Mouse (Mus musculus): ENCODE measurements at regions not wholly inside any gene's neighbourhood (a gene's known extent, or its start where the extent isn't known, plus 50 kb on each side); places are given as distances from the start of the nearest gene placed in this dataset.

DNA sequence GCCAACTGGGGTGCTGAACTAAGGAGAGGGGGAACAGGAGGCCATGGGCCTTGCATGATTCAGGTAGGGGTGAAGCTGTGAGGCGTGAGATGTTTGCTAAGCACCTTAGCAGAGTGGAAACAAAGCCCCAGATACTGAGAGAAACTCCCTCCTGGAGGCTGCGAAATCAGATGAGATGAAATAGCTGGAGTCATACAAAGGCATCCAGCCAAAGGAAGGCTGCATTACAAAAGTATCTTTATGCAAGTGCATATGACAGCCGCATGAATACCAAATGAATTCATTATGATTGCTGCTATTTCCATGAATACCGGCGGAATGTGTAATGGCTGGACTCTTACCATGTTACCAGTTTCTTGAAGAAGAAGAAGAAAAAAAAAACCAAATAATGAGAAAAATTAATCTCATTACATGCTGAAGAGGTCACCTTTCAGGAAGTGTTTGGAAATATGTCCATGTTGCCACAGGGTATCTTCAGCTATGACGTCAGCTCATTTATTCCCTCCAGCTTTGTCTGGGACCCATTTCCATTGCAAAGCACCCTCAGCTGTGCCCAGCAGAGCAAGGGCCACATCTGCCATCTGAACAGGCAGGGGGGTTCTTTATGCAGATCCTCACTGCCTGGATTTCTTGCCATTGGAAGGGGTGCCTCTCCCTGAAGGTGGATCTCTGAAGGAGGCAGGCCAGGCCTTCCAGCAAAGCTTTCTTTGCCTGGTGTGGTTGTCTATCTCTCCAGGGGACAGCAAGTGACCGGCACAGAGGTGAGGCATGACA, 551.7 kb upstream of the Mki67 start:
- no peak for DNase-seq (ENCODE audit: low read depth)

DNA sequence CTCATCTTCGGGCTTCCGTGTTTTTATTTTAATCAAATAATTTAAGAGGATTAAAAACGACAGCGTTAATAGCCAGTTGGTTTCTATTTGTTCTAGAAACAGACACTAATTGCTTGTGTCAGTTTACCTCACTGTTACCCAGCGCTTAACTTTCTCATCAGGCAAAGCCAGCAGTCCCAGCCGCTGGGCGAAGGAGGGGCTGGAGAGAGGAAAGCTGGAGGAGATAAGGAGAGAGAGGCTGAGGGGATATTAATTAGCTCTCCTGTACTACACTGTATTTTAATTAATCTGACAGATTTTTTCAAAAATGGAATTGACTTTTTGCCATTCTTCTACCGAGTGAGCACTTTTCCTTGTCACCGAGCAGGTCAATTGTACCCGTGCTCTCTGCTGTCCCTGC, 559.5 kb upstream of the Mki67 start:
- no peak for DNase-seq (ENCODE audit: low read depth)

DNA sequence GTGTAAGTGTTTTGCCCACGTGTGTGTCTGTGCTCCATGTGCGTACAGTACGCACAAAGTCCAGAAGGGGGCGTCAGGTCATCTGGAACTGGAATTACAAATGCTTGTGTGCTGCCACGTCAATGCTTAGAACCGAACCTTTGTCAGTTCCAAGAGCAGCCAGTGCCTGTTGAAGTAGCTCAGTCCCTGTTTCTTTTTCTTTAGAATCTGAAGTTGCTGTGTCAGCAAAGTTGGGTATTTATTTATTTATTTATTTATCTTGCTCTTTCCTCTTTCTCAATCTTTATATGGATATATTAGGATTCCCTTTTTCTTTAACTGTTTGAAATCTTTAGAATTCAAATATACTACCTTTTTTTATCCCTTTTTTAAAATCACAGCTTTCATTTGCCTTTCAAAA, 567.6 kb upstream of the Mki67 start:
- no peak for DNase-seq (ENCODE audit: low read depth)

DNA sequence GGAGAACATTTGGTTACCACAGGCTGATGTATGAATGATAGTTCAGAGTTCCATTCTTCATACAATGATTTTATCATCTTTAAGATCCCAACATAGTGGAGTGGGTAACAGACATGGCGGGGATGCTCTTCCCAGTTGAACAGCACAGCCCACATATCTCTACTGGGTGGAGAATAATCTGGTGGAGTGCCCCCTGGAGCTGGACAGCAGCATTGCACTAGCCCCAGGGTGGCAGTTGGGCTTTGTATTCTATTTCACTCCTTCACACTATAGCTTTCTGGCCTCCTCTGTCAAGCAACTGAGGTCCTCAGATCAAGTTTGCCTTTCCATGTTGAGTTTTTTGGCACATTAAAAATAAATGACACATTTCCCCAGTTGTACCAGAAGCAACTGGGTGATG, 569.4 kb upstream of the Mki67 start:
- DNase-seq (ENCODE audit: low read depth): no peak

DNA sequence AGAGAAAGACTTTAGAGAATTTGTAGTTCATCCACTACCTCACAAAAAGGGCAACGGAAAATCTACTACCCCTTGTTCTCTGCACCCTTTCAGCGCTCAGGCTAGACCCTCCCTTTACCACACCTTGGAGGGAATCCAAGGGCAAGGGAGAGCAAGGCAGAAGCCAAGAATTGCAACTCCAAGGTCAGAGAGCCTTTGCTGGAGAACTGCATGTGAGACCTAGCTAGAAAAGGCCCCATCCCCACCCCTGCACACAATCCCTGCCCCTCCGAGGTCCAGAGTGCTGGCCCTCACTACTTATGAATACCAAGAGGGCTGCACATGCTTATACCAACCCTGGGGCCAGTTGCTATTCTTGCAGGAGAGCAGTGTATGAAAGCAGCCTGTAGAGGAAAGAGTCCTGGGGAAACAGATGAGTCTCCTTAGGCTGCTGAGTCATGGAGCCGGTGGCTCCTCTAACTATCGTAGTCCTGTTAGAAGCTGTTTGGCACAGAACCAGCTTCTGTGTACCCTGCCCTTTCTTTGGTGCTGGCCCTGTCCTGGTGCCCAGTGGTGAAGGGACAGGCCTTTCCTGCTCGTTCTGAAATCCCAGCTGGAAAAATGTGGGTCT, 577.5 kb upstream of the Mki67 start:
- DNase-seq (ENCODE audit: low read depth): no peak

DNA sequence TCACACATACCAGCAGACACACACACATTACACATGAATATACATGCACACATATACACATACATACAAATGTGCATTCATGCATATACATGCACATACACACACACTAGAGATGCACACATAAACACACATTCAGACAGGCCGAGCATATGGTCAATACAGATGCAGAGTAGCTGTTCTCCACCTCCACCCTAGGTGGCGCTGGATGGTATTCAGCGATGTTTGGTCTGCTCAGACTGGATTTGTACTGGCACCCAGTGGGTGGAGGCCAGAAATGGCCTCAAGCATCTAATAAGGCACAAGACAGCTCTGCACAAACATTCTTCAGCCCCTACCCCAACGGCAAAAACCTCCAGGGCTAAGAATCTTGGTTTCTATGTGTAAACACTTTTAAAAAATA, 578.3 kb upstream of the Mki67 start:
- DNase-seq (ENCODE audit: low read depth): no peak

DNA sequence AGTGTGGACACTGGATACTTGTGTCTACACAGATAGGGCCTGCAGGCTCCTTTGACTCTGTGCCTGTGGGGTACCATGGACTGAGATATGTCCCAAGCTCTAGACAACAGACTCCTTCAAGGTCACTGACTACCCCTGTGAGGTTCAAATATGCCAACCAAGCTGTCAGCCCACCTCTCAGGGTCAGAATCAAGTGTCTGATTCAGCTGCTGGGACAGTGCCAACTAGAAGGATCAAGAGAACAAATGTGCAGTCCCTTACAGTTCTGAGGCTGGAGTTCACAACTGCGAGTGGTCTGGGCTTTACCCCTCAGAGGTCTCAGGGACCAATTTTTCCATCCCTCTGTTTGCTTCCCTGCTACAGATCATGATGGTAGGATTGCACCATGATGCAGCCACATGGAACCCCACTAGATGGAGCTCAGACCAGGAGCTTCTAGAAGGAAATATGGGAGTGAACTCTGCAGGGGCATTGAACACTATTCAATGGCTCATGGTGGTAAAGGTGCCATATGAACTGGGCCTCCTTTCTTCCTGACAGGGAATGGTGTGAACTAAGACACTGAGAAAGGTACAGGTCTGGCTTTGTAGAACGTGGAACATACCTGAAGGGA, 581.8 kb upstream of the Mki67 start:
- no peak for DNase-seq (ENCODE audit: low read depth)

DNA sequence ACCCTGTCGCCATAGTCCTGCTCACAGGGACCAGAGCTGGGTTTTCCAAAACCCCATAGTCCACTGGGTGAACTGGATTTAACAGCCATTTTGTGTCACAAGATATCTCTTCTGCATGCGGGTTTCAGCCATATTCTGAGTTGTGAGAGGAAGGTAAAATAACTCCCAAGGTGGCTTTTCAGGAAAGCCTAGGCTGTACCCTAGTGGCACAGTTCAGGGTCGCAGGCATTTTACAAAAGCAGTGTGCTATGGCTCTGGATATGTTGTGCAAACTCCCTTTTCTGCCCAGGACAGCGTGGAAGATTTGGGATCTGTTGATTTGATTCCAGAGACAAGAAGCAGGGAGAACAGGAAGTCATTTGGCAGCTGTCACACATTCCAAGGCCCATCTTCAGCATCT, 588.3 kb upstream of the Mgmt start:
- DNase-seq (ENCODE audit: low read depth): no peak

DNA sequence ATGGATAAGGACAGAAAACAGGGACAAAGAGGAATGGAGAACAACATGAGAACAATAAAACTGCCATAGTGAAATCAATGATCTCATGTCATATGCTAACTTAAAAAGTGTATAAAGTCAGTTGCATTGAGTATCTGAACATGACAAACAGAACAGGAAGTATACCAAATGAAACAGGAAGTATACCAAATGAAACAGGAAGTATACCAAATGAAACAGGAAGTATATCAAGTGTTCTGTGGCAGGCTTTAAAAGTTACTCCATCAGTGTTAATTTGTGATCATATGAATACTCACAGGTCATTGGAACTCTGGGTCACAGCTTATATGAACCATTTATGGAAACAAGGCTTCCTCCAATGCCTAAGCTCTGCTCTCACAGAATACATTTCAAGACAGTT, 585.6 kb upstream of the Mgmt start:
- no peak for DNase-seq (ENCODE audit: low read depth)

DNA sequence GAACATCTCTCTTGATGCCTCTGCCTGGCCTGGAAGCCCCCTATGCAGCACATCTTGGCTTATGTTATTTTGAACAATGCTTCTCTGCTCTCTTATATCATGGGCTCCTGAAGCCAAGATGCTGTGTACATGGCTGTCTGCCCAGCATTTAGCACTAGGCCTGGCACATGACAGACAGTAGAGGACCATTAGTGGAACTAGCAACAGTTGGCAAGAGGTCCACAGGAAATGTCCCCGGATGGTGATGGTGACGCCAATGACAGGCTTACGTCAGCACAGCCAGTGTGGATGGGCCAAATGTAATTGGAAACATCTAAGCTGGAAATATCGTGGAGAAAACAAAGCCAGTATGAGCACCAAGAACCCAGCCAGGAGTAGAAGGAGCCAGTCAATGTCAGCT, 567.1 kb upstream of the Mgmt start:
- no peak for DNase-seq (ENCODE audit: low read depth)

DNA sequence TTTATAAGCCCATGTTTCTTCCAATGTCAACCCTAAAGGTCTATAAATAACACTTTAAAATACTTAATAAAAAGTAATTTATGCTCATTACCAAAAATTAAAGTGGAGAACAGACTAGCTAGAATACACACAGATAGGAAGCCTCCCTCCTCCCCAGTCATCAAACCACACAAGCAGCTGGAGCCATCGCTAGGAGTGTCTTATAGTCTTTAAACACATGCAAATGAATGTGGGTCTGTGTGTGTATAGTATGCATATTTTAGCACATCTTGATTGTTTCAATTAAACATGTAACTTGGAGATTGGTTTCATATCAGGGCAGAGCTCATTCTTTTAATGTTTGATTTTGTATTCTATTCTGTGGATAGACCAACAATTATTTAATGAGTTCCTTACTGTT, 564.0 kb upstream of the Mgmt start:
- DNase-seq (ENCODE audit: low read depth): no peak

DNA sequence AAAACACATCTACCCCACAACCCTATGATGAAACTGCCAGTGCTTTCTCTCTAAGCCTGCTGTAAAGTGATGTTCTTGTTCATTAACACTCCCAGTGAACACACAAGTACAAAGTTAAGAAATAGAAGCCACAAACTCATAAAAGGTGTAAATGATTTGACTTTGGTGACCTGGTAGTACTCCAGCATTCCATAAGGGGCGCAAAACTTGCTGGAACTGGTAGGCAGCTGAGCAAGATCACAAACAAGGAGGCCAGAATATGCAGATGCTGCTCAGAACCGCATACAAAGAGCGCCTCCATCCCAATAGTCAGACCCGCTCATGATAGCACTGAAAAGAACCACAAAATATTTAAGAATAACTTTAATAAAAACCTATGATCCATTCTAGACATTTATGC, 561.6 kb upstream of the Mgmt start:
- DNase-seq (ENCODE audit: low read depth): no peak

DNA sequence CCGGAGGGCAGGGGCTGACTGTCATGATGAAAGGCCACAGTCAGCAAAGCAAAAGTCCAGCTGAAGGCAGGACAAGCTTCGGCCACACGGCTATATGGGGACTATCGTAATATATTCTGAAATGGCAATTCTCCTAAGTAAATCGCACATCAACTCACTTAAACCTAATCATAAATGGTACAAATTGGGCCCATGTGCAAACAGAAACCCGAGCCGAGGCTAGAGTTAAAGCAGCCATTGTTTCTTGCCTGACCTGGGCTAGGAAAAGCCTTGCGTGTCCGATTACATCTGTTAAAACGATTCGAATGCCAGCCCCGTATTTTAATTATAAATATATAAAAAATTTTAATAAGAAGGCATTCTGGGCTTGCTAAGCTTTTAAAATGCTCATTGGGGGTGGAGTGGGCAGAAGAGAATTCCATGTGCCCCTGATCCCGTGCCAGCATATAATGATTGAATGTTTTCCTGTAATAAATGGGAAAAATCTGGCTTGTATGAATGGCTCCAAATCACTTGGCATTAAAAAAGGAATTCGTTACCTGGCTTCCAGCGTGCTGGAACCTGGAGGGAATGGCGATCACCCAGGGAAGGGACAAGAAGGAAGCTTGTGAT, 552.7 kb upstream of the Mgmt start:
- DNase-seq (ENCODE audit: low read depth): no peak

DNA sequence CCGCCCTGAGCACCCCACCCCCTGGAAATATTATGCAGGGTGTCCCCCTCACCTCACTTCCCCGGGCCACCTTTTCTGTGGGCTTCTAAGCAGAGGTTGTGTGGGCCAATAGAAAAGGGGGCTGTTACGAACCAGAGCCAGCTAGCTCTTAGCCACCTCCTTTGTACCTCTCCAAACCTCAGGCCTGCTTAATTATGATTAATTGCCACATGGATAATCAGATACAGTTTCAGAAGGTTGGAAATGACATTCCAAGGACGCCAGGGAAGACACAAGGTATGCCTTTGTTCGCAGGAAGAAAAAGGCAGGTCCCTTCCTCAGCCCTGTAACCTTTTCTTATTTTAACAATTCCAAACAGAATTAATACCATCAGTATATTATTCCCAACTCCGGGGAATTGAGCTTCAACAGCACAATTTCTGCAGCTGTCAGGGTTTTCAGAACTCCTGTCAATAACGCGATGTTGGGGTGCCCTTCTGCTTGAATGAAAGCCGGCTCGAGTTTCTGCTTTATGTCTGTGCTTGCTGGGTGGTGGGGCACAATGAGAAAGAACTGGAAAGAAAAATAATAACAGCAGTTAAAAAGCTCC, 552.1 kb upstream of the Mgmt start:
- no peak for DNase-seq (ENCODE audit: low read depth)

DNA sequence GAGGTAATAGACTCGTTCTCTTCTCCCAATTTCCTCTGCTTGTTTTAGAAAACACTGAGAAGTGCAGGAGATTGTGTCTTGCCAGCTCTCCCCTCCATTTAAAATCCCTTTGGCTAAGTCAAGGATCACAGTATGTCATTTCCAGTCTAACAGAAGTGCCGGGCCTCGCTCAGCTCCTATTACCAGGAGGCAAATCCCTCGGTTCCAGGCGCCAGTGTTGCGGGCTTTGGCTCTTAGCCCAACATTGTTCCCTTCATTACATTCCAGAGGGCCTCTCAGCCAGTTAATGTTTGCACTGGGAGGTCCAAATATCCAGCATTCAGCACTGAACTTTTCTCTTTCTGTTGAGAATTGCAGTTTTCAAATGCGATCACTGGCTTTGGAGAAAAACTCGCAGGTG, 551.6 kb upstream of the Mgmt start:
- DNase-seq (ENCODE audit: low read depth): no peak

DNA sequence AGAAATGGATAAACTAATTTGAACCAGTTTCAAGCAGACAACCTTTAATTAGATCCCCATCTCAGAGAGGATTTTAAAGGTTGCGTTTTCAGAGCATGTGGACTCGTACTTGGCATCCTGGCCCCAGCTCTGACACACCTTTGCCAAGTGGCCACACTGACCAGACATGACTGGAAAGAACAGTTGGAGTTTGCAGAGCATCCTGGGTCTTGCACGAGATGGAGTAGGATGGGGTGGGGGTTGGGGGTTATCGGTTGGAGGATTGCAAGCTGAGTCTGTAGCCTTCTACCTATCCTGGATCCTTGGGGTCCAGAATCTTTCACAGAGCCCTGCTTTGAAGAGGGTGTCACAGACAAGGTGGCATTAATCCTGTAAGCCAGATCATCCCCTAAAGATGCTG, 550.9 kb upstream of the Mgmt start:
- no peak for DNase-seq (ENCODE audit: low read depth)

DNA sequence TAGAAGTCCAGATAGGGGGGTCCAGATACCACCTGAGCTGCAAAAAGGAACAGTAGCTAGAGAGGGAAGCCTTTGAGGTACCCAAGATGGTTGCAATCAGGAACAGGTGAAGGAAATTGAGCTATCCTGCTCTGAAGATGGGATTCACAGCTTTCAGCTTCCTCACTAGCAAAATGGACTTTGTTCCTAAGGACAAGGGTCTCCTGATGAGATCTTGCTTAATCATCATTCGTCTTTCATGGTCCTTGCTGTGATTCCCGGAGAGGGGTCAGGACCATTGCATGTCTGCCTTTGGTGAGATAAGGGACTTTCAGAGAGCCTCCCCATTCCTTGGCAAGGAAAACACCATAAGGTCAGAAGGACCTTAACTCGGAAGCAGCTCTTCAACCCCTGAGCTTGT, 549.4 kb upstream of the Mgmt start:
- no peak for DNase-seq (ENCODE audit: low read depth)

DNA sequence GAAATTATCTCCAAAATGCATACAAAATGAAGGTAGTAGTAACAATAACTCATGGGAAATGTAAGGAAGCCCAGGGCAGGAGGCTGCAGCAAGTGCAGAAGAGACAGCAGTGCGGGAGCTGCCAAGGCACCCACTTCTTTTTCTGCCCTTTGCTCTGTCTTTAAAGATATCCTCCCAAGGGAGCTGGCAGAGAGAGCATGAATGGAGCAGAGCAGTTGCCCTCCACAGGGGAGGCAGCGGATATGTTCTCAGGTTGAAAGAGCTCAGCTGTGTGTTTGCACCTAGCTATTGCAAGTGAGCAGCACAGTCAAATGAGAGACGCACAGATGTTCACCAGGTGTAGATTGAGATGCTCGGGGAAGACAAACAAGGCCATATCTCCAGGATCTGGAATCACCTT, 547.9 kb upstream of the Mgmt start:
- no peak for DNase-seq (ENCODE audit: low read depth)

DNA sequence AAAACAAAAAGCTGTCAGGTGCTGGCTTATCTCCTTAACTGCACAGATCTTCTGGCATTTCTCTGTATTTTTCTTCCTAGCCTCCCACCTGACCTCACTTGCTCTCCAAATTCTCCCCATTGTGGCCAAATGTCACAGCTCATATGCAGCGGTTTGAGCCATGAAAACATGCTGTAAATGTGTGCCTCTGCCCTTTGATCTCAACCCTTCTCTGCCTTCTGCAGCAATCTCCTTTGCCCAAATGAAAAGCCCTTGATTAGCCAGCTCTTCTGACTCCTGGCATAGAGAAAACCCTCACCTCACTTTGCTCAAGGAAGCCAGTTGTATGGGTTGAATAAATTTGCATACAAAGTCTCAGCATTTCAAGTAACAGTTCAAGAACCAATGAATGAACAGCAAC, 546.1 kb upstream of the Mgmt start:
- DNase-seq (ENCODE audit: low read depth): no peak

DNA sequence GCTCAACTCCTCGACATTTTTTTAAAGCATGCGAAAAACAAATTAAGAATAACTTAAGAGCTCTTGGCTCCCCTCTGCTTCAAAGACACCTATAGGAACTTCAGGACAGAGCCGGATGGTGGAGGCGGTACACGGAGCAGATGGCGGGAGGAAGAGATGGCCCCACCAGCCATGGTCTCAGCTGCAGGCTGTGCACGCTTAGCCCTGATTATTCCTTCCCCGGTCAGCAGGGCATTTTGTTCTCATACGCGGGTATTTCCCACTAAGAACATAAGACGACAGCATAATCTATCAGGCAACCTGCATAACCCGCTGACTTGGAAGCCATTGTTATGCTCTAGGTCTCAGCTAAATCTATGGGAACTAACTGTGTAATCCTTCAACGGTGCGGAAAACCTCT, 544.8 kb upstream of the Mgmt start:
- DNase-seq (ENCODE audit: low read depth): no peak

DNA sequence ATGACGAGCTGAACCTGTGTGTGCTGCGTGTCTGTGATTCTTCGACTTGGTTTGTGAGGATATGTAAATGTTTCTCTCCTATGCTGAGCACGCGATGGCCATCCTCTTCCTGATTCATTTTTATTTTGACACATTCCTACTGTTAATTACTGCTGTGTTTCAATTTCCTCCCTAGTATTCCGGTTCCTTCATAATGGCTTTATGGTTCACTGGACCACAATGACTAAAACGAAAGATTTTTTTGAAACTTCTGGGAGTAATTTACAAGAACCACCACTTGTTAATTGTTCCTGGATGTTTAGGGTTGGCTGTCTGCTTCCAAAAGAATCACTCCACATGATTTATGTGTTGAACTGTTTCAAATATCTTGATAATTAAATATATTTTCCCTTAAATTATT, 537.4 kb upstream of the Mgmt start:
- DNase-seq (ENCODE audit: low read depth): no peak

DNA sequence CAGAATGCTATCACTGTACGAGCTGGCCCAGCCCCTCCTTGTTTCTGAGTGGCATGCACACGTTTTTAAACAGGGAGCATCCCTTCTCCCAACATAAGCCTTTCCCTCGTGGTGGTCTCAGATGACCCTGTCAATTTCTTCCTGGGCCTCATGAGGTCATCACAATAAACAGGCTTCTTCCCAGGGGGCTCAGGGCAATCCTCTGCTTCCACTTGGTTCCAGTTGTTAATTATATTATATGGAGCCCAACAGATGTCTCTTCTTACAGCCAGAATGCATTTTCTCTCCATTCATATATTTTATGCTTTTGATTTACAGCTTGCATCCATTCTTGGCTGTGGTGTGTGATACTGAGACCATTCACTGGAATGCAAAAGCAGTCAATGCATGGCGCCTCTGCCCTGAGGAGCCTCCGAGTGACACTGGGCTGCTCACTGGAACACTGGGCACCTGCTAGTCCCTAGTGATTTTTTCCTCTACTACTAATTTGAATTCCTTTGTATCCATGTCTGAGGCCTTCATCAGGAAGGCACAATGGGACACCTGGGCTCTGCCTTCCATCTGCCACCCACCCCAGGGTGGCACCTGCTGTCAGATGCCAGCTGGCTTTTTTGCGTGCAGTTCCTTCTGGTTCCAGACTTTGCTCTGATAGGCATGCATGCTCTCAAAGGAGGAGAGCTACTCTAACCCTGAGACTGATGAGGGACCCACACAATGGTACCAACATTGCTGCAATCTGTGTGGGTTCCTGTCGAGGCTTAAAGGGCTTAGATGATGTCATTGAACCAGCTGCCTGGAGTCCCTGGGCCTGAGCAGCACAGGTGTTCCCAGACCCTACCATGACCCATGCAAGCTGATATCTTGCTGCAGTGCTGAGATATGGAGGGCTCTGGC, 528.8 kb upstream of the Mgmt start:
- no peak for DNase-seq (ENCODE audit: low read depth)

Data from c-Kit-positive CD71-positive TER-119-negative erythroid progenitor cells, embryonic 14.5 days (primary cell).